Mouse (Mus musculus) spleen, adult 18-20 months (tissue): ENCODE results near the gene Ccnd3.

Source experiments
- DNase-seq, 2 experiments: peaks; one replicate each; pipeline ENCODE4 v3.0.0; 2022; ENCODE audit warnings: mixed read lengths in 2 of 2

Gene Ccnd3

DNA sequence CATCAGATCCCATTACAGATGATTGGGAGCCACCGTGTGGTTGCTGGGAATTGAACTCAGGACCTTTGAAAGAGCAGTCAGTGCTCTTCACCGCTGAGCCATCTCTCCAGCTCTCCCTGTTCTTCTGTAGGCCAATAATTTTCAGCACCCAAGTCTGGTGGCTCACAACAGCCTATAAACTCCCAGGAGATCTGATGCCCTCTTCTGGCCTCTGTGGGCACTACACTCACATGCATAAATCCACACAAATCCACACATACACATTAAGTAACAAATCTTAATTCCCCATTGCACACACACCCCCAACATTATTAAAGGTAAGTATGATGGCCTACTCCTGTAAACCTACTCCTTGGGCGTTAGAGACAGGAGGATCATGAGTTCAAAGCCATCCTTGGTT, 11.4 kb downstream of the Ccnd3 start:
- DNase-seq = no peak

- DNase-seq = no peak
Observed at GRCm38 (mm10) chr17:47518205-47518604, 13.4 kb downstream of the Ccnd3 start.

- peak; percentile 54 to 58 for DNase-seq
Observed at GRCm38 (mm10) chr17:47521551-47522258, 16.9 kb downstream of the Ccnd3 start.

DNA sequence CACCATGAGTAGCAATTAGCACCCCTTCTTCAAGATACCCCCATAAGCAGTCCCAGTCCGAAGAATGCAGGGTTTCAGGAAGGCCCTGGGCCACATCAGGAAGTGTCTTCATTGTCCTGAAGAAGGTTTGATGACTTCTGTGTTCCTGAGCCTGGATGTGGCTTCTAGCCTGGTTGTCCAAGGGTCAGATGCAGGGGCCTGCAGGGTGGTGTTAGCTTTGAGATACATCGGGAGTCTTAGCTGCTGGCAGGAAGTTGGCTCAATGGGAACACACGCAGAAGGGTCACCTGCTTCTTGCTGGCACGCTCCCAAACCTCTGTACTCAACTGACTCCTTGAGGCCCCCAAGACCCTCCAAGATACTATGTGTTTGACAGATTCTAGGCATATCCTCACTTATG, 17.7 kb downstream of the Ccnd3 start:
- no peak for DNase-seq

DNA sequence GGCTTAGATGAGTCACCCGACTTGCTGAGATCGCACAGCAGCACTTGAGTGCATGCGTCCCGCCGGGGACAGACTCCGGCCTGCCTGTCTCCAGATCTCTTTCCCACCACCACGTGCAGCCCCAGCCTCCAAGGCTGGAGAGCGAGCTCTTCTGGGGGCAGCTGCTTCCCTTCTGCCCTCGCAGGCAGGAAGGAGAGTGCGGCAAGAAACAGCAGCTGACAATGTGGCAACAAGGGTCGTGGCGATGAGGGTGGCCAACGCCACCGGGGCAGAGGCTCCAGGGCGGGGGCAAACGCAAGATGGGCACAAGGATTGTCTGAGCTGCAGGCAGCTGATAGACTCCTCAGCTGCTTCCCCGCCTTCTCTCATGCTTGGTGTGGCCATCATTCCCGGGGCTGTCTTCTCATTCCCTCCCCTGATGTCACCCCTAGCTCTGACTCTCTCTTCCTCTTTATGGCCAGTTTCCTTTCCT, 18.4 kb downstream of the Ccnd3 start:
- no peak for DNase-seq

DNA sequence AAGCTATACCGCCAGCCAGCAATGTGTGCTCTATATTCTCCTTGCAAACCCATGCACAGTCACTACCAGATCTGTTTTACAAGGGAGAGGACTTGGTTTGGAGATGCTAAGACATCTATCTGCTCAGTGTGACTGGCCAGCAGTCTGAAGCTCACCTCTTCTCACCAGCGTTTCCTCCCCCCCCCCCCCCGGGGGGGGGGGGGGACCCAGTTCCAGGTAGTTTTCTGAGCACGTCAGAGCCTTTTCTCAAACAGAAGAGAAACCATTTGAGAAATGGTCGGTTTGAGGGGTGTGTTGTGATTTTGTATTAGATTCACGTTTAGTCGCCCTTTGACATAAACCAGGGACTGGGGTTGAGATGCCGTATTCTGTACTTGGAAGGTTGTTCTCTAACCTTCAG, 19.2 kb downstream of the Ccnd3 start:
- DNase-seq = no peak

DNA sequence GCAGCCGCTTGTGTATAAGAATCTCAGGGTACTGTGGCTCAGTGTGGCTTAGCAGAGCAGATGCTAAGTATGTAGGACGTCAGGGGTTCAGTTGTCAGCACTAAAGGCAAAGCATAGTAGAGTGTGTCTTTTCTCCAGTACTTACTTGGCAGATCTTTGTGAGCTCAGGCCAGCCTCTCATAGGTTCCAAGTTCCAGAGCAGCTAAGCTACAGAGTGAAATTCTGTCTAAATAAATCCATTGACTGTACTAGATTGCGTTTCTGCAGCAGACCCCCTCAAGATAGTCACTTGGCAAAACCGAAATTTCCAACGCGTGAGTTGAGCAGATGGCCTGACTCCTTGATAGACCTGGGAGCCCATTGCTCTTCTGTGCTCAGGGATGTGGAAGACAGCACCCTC, 20.1 kb downstream of the Ccnd3 start:
- DNase-seq = no peak

GRCm38 (mm10) chr17:47526856-47527520, 22.1 kb downstream of the Ccnd3 start:
- no peak for DNase-seq

DNA sequence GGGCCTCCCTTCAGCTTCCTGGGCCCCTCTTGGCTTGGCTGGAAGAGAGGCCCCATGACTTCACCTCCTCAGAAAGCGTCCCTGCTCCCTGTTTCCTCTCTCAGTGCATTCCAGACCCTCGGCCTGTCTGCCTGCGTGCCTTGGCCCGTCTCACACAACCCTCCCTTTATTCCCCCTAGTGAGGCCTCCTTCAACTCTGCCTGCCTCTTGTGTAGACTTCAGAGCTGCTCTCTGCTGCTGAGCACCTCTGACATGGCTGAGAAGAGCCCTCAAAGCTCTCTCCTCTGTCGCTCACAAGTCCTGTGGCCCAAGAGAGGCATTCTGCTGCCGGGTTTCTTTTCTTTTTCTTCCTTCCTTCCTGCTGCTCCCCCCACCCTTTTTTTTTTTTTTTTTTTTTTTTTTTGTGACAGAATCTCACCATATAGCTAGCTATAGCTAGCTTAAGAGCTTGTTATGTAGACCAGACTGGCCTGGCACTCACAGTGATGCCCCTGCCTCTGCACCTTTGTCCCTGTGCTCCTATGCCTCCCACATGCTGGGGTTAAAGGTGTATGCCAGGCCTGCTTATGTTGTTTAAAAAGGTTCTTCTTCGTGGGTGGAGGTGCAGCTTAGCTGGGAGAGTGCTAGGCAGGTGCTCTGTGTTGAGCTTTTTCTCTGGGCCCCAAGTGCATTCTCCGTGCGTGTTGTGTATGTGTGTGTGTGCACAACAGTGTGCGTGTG, 22.9 kb downstream of the Ccnd3 start:
- no peak for DNase-seq

DNA sequence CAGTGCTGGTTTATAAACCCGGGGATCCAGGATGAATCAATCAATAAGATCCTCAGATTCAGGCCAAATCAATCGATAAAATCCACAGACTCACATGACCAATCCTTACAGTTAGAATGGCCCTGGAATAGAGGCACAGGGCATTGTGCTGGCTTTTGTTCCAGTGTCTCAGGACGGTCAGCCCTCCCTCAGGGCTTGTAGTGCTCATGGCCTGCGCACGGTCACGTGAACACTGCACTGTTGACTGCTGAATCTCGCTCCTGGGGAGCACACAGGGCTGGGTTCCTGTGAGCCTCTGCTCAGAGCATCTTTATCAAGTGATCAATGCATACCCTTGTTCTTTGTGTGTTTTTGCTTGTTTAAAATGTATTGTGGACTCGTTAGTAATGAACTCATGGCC, 24.1 kb downstream of the Ccnd3 start:
- DNase-seq = no peak

- DNase-seq = no peak
Observed at GRCm38 (mm10) chr17:47529595-47529994, 24.7 kb downstream of the Ccnd3 start.

DNA sequence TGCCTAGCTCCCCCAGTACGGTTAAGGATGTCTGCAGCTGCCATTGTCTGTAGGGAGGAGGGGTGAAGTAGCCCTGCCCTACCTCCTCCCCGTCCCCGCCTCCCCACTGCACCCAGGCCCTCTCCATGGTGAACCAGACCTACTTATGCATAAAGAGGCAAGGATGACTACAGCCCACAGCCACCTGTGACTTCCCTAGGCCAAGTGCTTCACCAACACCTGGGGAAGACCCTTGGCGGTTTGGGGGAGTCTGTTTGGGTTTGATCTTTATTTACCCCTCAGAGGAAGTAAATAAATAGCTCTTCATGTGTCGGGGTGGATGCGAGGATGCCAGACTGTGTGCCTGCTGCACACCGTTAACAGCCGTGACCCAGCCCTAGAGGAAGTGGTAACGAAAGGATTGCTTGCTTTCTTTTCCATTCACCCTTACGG, 26.6 kb downstream of the Ccnd3 start:
- DNase-seq = no peak

DNA sequence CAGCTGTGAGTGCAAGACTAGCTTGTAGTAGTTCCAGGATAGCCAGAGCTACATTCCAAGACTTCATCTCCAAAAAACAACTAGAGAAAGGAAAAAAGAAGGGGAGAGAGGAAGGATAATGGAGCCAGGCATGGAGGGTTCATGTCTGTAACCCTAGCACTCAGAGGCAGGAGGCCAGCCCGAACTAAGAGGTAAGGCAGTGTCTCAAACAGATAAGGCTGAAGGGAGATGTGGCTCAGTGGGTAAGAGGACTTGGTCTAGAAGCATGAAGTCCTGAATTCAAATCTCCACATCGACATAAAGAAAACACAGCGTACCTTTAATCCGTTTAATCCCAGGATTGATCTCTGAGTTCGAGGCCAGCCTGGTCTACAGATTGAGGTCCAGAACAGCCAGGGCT, 27.5 kb downstream of the Ccnd3 start:
- DNase-seq = no peak

- no peak for DNase-seq
Observed at GRCm38 (mm10) chr17:47533691-47534090, 28.8 kb downstream of the Ccnd3 start.

GRCm38 (mm10) chr17:47535812-47536236, 31.0 kb downstream of the Ccnd3 start:
- DNase-seq = no peak

DNA sequence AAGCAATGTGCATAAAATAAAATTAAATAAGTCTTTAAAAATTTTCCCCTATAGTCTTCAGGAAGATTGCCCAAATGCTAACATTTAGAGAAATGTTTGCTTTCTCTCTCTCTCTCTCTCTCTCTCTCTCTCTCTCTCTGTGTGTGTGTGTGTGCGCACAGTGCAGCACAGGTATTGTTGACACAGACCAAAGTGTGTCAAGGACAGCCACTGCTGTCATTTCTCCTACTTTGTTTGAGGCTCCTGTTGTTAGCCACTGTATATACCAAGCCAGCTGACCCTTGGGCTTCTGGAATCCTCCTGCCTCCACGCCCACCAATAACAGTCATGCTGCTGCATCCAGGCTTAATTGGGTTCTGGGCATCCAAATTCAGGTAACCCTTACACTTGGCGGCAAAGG, 33.2 kb downstream of the Ccnd3 start:
- no peak for DNase-seq

DNA sequence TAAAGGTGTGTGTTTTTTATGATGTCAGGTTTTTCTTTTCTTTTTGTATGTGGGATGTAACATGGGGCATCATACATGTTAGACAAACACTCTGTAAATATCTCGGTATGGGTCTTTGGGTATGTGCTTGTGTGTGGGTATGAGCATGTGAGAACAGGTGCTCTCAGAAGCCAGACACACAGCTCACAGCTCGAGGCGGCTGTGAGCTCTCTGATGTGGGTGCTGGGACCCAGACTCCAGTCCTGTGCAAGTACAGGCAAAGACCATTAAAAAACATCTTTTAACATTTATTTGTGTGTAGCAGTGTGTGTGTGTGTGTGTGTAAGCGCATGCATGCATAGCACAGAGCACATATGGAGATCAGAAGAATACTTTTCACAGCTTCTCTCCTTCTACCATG, 34.3 kb downstream of the Ccnd3 start:
- no peak for DNase-seq

DNA sequence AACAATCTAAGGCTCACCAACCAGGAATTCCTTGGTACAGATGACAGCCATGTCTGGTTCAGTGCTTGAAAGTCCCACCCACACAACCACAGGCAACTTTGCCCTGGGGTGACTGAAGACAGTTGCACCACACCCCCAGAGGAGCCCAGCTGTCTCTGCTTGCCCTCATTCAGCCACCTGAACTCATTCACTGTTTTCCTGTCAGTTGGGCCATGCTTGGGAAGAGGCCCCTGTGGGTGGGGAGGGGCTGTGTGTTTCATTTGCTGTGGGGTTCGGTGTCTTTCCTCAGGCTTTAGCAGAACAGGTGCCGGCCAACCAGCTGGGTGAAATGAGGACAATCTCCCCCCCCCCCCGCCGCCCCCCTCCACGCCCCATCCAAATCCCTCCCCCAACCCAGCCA, 37.2 kb downstream of the Ccnd3 start:
- no peak for DNase-seq

DNA sequence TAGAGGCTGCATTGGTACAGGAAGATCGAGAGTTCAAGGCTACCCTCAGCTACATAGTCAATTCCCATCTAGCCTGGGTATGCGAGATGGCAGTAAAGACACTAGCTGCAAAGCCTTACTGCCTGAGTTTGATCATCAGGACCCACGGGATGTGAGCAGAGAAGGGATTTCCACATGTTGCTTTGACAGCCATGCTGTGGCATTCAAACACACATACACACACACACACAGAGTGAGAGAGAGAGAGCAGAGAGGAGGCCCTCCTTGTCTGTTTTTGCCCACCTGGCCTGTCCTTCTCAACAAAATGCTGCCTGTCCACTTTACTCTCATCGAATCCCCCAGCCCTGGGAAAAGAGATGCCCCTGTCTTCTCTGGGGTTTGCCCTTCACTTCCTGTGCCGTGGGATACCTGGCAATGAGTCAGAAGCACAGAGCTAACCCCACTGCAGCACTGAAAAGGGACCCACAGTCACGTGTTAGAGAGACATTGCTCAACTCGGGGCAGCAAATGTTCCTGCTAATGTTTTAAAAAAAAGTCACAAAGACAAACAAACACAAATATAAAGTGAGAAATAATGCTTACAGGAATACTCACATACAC, 38.3 kb downstream of the Ccnd3 start:
- DNase-seq = no peak

DNA sequence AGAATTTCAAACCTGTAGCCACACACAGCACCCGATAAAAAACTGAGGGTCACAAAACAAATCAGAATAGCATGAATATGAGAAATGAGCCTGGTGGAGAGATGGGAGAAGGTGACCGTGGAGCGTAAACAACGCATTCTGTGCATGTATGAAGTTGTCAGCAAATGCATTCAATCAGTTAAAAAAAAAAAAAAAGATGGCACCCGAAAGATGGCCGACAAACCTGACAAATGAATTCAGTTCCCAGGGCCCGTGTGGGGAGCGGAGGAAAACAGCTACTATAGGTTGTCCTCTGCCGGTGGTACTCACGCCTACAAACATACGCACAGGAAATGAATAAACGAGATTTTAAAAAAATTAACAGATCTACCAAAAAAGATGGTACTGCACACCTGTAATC, 40.3 kb downstream of the Ccnd3 start:
- DNase-seq = no peak

- DNase-seq = no peak
Observed at GRCm38 (mm10) chr17:47545861-47546331, 41.0 kb downstream of the Ccnd3 start.

GRCm38 (mm10) chr17:47551049-47551448, 46.2 kb downstream of the Ccnd3 start:
- DNase-seq = no peak

DNA sequence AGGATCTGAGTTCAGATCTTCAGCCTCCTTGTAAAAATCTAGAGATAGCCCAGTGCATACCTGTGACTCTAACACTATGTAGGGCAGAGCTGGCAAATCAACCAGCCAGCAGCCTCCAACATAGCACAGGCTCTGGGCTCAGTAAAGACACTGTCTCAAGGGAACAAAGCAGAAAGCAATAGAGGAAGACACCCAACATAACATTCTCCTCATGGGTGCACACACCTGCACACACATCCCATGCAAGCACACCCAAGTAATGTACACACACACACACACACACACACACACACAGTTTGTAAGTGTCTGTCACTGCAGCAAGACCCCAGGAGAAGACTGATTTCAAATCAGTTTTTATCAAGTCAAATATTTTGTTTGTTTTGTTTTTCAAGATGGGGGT, 48.1 kb downstream of the Ccnd3 start:
- DNase-seq = no peak
